Mouse (Mus musculus) heart, embryonic 11.5 days (tissue): ENCODE results near the gene Ptpn4. TPM values are rescaled to one million over a fixed set of nuclear protein-coding genes. Genes with fewer than 3 reads are reported as not detected.

Experiments used
- ATAC-seq: fragments of 200-750 bp; cut with Nextera tagmentation; replicated peaks from 2 replicates; pipeline ENCODE4 v1.8.0; 2017; ENCODE audit warnings: moderate library complexity; ENCODE audit not compliant: insufficient number of reproducible peaks, low FRiP score, low TSS enrichment
- H3K27ac ChIP-seq: fragments of 300-500 bp; sonication (generic); 2 replicates; pipeline ENCODE4 v1.5.1; 2014; ENCODE audit warnings: mild to moderate bottlenecking, low read depth, low read length
- H3K27me3 ChIP-seq: fragments of 300-500 bp; sonication (generic); 2 replicates; pipeline ENCODE4 v1.6.1; 2014; ENCODE audit warnings: mild to moderate bottlenecking, low read length, mixed read lengths; ENCODE audit not compliant: control insufficient read depth, insufficient read depth
- H3K36me3 ChIP-seq: fragments of 300-500 bp; sonication (generic); 2 replicates; pipeline ENCODE4 v1.6.1; 2014; ENCODE audit warnings: mild to moderate bottlenecking, low read length, moderate library complexity, mixed read lengths; ENCODE audit not compliant: control insufficient read depth, insufficient read depth
- H3K4me1 ChIP-seq: fragments of 300-500 bp; sonication (generic); 2 replicates; pipeline ENCODE4 v1.6.1; 2014; ENCODE audit warnings: low read length; ENCODE audit not compliant: control insufficient read depth, insufficient read depth
- H3K4me2 ChIP-seq: fragments of 300-500 bp; sonication (generic); 2 replicates; pipeline ENCODE4 v1.6.1; 2014; ENCODE audit warnings: mild to moderate bottlenecking, moderate library complexity
- H3K4me3 ChIP-seq: fragments of 300-500 bp; sonication (generic); 2 replicates; pipeline ENCODE4 v1.5.1; 2014; ENCODE audit warnings: low read depth, low read length
- H3K9ac ChIP-seq: fragments of 300-500 bp; sonication (generic); 2 replicates; pipeline ENCODE4 v1.6.1; 2014; ENCODE audit warnings: mild to moderate bottlenecking, low read depth, low read length, moderate library complexity
- H3K9me3 ChIP-seq: fragments of 300-500 bp; sonication (generic); replicated peaks from 2 replicates; pipeline ENCODE4 v1.6.1; 2016; ENCODE audit warnings: low read length; ENCODE audit not compliant: control insufficient read depth
- WGBS: fragments of 180-500 bp; shearing (Covaris S2); extraction: QIAGEN DNeasy Blood & Tissue Kit; methylation state at CpG from one replicate; pipeline ENCODE4 v1.1.7; 2014; ENCODE audit not compliant: insufficient replicate concordance; 5-methylcytosine and 5-hydroxymethylcytosine counted together
- polyA plus RNA-seq: library from polyadenylated mRNA; unstranded; fragments of >200 nt; fragmentation: Nextera tagmentation; extraction: Ambion mirVana; gene quantifications from 2 replicates; pipeline ENCODE4 v1.2.1, GENCODE M21; 2014

The Ptpn4 gene
- polyA plus RNA-seq, 1 experiment from 2014 or later = 5.9 TPM

DNA sequence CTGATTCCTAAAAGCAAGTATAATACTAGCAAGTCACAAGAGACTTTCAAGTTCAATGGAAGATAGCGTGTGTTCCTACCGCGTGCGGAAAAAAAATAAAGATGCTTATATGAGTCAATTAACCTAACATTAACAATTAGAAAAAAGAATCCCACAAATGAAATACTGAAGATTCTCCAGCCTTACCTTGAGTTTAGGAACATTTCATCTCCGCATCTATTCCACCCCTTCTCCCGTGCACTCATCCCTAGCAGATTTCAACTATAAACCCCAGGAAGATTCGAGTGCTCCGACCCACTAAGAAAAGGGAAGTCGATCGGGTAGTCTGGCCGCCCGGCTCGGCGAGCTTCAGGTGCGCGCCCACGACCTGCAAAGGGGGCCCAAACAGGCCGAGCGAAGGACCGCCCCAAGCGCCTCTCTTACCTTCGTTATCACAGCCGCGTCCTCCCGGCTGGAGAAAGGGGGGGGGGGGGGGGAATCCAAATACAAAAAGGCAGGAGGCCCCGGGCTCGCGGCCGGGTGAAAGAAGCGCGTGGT lies 866 bp downstream of the Ptpn4 start:
- peaks cover 8% of the 10 kb centered on the region for H3K4me1 ChIP-seq
- no peaks in the 10 kb centered on the region for H3K36me3 ChIP-seq
- under 1% methylated on average over 21 of the region's 31 CpGs for whole genome bisulfite sequencing
- no peaks in the 10 kb centered on the region for H3K9me3 ChIP-seq
- peak overlapping the region; percentile 75 for H3K4me2 ChIP-seq
- peak overlapping the region; percentile 92 for H3K9ac ChIP-seq
- peak overlapping the region; percentile 84 for H3K27ac ChIP-seq
- no peaks in the 10 kb centered on the region for H3K27me3 ChIP-seq
- peak overlapping the region; percentile 87 for H3K4me3 ChIP-seq
- peak; percentile 28 for ATAC-seq

DNA sequence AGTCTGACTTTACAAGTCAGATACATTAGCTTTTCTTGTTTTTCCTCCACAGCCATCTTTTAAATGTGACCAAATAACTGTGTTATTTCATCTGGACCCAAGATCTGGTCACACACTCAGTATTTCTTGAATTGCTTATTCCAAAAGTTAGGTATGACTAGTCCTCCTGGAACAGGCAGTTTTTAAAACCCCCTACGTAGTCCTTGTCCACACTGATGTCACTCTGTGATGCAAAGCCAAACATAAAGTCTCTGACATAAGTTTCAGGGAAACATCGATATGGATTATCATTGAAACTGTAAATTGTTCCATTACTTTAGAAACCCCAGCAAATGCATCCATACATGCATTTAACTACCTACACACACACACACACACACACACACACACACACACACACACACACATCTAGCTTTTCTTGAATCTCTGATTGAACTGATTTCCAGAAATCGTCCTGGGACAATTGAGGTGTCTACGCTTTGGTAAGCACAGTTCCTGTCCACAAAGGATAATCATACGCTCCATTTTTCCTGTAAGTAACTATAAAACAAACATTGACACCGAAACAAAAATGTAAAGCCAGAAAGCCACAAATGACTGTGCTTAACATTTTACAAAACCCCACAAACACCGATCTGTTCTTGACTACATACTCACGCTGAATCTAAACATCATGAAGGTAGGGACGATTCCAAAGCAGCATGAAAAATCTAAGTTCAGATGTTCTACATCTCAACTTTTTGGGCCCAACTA lies 1.5 kb downstream of the Ptpn4 start:
- Histone ChIP-seq H3K4me1 (peaks cover 8% of the 10 kb centered on the region), H3K9me3 (no peaks in the 10 kb centered on the region), H3K36me3 (no peaks in the 10 kb centered on the region), H3K9ac (peak overlapping the region; percentile 92), H3K4me3 (peak overlapping the region; percentile 87), H3K27ac (no peak overlapping the region), H3K4me2 (peak overlapping the region; percentile 75), H3K27me3 (no peaks in the 10 kb centered on the region)
- no peak for ATAC-seq
- WGBS = 21% methylated on average over 9 of the region's 9 CpGs

DNA sequence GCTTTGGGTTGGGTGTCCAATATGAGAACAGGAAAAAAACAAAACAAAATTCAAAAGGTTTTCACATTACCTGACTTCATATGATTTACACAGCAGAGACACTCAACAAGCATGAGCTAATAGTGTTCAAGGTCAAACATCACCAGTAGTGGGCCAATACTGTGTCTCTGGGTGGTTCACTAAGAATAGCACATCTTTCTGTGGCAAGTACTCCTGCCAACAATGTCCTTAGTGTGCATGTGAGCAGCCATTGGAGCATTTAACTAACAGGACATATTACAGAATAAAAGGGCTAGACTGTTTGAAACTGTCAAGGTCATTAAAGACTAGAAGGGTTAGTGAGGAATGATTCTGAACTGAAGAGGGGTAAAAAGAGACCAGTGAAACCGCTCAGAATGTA lies 9.3 kb downstream of the Ptpn4 start:
- H3K27ac ChIP-seq = 0 out of 2 replicates have a peak overlapping the region, but pooled peaks have one; percentile 6

GRCm38 (mm10) chr1:119818704-119819103 lies 18.7 kb downstream of the Ptpn4 start:
- Histone ChIP-seq H3K4me3 (no peak overlapping the region), H3K27ac (no peak overlapping the region), H3K9me3 (no peaks in the 10 kb centered on the region), H3K27me3 (no peaks in the 10 kb centered on the region), H3K4me1 (no peaks in the 10 kb centered on the region), H3K4me2 (no peak overlapping the region), H3K9ac (no peak overlapping the region), H3K36me3 (no peaks in the 10 kb centered on the region)
- WGBS = 56% methylated on average over 1 of the region's 1 CpGs
- no peak for ATAC-seq

More for the DNA sequence above, 9.3 kb downstream of the Ptpn4 start:
- H3K4me3 ChIP-seq = no peak overlapping the region
- no peak overlapping the region for H3K9ac ChIP-seq
- H3K27me3 ChIP-seq = no peaks in the 10 kb centered on the region
- H3K36me3 ChIP-seq = no peaks in the 10 kb centered on the region
- H3K4me1 ChIP-seq = no peaks in the 10 kb centered on the region
- no peak overlapping the region for H3K4me2 ChIP-seq
- no peak for ATAC-seq
- no peaks in the 10 kb centered on the region for H3K9me3 ChIP-seq
- WGBS = 97% methylated on average over 1 of the region's 1 CpGs

GRCm38 (mm10) chr1:119807707-119808106 lies 29.7 kb downstream of the Ptpn4 start:
- Histone ChIP-seq H3K36me3 (no peaks in the 10 kb centered on the region), H3K9ac (no peak overlapping the region), H3K27me3 (no peaks in the 10 kb centered on the region), H3K4me1 (no peaks in the 10 kb centered on the region), H3K4me2 (no peak overlapping the region), H3K9me3 (no peaks in the 10 kb centered on the region), H3K4me3 (no peak overlapping the region), H3K27ac (no peak overlapping the region)
- 95% methylated on average over 1 of the region's 1 CpGs for WGBS
- ATAC-seq = no peak

GRCm38 (mm10) chr1:119805984-119806383 lies 31.4 kb downstream of the Ptpn4 start:
- WGBS = 97% methylated on average over 2 of the region's 2 CpGs
- Histone ChIP-seq H3K36me3 (no peaks in the 10 kb centered on the region), H3K9ac (no peak overlapping the region), H3K4me2 (no peak overlapping the region), H3K4me1 (no peaks in the 10 kb centered on the region), H3K9me3 (no peaks in the 10 kb centered on the region), H3K27ac (no peak overlapping the region), H3K4me3 (no peak overlapping the region), H3K27me3 (no peaks in the 10 kb centered on the region)
- no peak for ATAC-seq

- Histone ChIP-seq H3K27me3 (no peaks in the 10 kb centered on the region), H3K4me3 (no peak overlapping the region), H3K36me3 (no peaks in the 10 kb centered on the region), H3K27ac (no peak overlapping the region), H3K4me1 (no peaks in the 10 kb centered on the region), H3K9ac (no peak overlapping the region), H3K4me2 (no peak overlapping the region), H3K9me3 (no peaks in the 10 kb centered on the region)
- 62% methylated on average over 1 of the region's 1 CpGs for WGBS
- no peak for ATAC-seq
These were observed 32.8 kb downstream of the Ptpn4 start for GRCm38 (mm10) chr1:119804586-119804985.

- no peak for ATAC-seq
- H3K4me1 ChIP-seq = no peaks in the 10 kb centered on the region
- H3K4me2 ChIP-seq = no peak overlapping the region
- H3K4me3 ChIP-seq = no peak overlapping the region
- H3K36me3 ChIP-seq = no peaks in the 10 kb centered on the region
- no peak overlapping the region for H3K27ac ChIP-seq
- H3K9ac ChIP-seq = no peak overlapping the region
- no peaks in the 10 kb centered on the region for H3K27me3 ChIP-seq
- no peaks in the 10 kb centered on the region for H3K9me3 ChIP-seq
These were observed 42.2 kb downstream of the Ptpn4 start for GRCm38 (mm10) chr1:119795174-119795573.

GRCm38 (mm10) chr1:119794342-119794741 lies 43.1 kb downstream of the Ptpn4 start:
- H3K9ac ChIP-seq = no peak overlapping the region
- H3K36me3 ChIP-seq = no peaks in the 10 kb centered on the region
- H3K9me3 ChIP-seq = no peaks in the 10 kb centered on the region
- 100% methylated on average over 1 of the region's 1 CpGs for WGBS
- H3K27ac ChIP-seq = no peak overlapping the region
- H3K27me3 ChIP-seq = no peaks in the 10 kb centered on the region
- no peak overlapping the region for H3K4me3 ChIP-seq
- H3K4me1 ChIP-seq = no peaks in the 10 kb centered on the region
- no peak for ATAC-seq
- no peak overlapping the region for H3K4me2 ChIP-seq
